8 mouse cellular contexts compared by ENCODE assay signal in genomic region chr4:95053041-95053790, GRCm38 (mm10). TPM values are rescaled to one million over a fixed set of nuclear protein-coding genes. Genes with fewer than 3 reads are reported as not detected.
DNase-seq lines count a peak whose midpoint lies in the region; ATAC-seq and TF ChIP-seq lines count a peak whose summit lies in the region.

No protein-coding gene starts in this region.

- H3K27me3 ChIP-seq in CH12.LX (replicated peaks): no peaks in the 10 kb centered on the region
- no peaks in the 10 kb centered on the region for H3K27me3 ChIP-seq in forebrain, embryonic 11.5 days (ENCODE audit: control insufficient read depth, insufficient read depth, low read length)
- H3K27me3 ChIP-seq in heart, embryonic 16.5 days (ENCODE audit: control insufficient read depth, insufficient read depth, low read length): no peaks in the 10 kb centered on the region
- H3K27me3 ChIP-seq in liver, embryonic 13.5 days: peaks cover 61% of the 10 kb centered on the region
- no peaks in the 10 kb centered on the region for H3K27me3 ChIP-seq in stomach, embryonic 14.5 days (ENCODE audit: control insufficient read depth, insufficient read depth, low read length)

- H3K9ac ChIP-seq in CH12.LX (ENCODE audit: insufficient read depth, low read depth): peak overlapping the region; percentile 78
- peak overlapping the region; percentile 72 for H3K9ac ChIP-seq in forebrain, embryonic 11.5 days (ENCODE audit: low read length)
- H3K9ac ChIP-seq in heart, embryonic 16.5 days (ENCODE audit: low read length): peak overlapping the region; percentile 93
- H3K9ac ChIP-seq in liver, embryonic 13.5 days: peak overlapping the region; percentile 77
- peak overlapping the region; percentile 84 for H3K9ac ChIP-seq in stomach, embryonic 14.5 days (replicated peaks; ENCODE audit: low read depth, low read length)

- ATAC-seq in forebrain, embryonic 11.5 days (replicated peaks; ENCODE audit: low FRiP score): peak; percentile 49
- peak; percentile 43 for ATAC-seq in heart, embryonic 16.5 days (replicated peaks; ENCODE audit: extremely low read depth, insufficient read depth, low FRiP score)
- ATAC-seq in liver, embryonic 13.5 days (ENCODE audit: low read depth): peak; percentile 33
- peak; percentile 59 for ATAC-seq in stomach, embryonic 14.5 days (ENCODE audit: insufficient number of reproducible peaks, insufficient read depth, low FRiP score, low read depth)

- peak; percentile 97 for TF ChIP-seq RAD21 in CH12.LX (IDR thresholded peaks at IDR 0.05; ENCODE audit: low read depth, low read length)

- H3K9me3 ChIP-seq in CH12.LX (replicated peaks; ENCODE audit: low read length): no peaks in the 10 kb centered on the region
- H3K9me3 ChIP-seq in forebrain, embryonic 11.5 days (ENCODE audit: control insufficient read depth, low read length): no peaks in the 10 kb centered on the region
- no peaks in the 10 kb centered on the region for H3K9me3 ChIP-seq in heart, embryonic 16.5 days (replicated peaks; ENCODE audit: control insufficient read depth, low read length)
- no peaks in the 10 kb centered on the region for H3K9me3 ChIP-seq in liver, embryonic 13.5 days (replicated peaks)
- H3K9me3 ChIP-seq in stomach, embryonic 14.5 days (ENCODE audit: control insufficient read depth, low read depth, low read length): no peaks in the 10 kb centered on the region

- H3K27ac ChIP-seq in CH12.LX (ENCODE audit: insufficient read depth, low read depth): peak overlapping the region; percentile 83
- H3K27ac ChIP-seq in forebrain, embryonic 11.5 days (ENCODE audit: low read depth, low read length): peak overlapping the region; percentile 96
- peak overlapping the region; percentile 100 for H3K27ac ChIP-seq in heart, embryonic 16.5 days (ENCODE audit: low read length)
- H3K27ac ChIP-seq in liver, embryonic 13.5 days: peak overlapping the region; percentile 81
- H3K27ac ChIP-seq in stomach, embryonic 14.5 days (ENCODE audit: low read length): peak overlapping the region; percentile 100

- no peak; the same call in 1 of the 2 replicates for TF ChIP-seq POLR2A in CH12.LX (IDR thresholded peaks at IDR 0.05; ENCODE audit: low read depth, low read length)

- H3K79me2 ChIP-seq in CH12.LX (replicated peaks; ENCODE audit: control insufficient read depth, extremely low read depth, insufficient read depth, poor library complexity, severe bottlenecking): peaks cover 18% of the 10 kb centered on the region

- peaks cover 0 to 23% of the 10 kb centered on the region in 2 experiments; a peak in 3 of 4 replicates for H3K4me1 ChIP-seq in CH12.LX (ENCODE audit: control insufficient read depth in 1 of 2, insufficient read depth in 2 of 2)
- peaks cover 11% of the 10 kb centered on the region for H3K4me1 ChIP-seq in forebrain, embryonic 11.5 days (replicated peaks; ENCODE audit: control insufficient read depth, insufficient read depth, low read length)
- H3K4me1 ChIP-seq in heart, embryonic 16.5 days (ENCODE audit: control insufficient read depth, insufficient read depth, low read length): peaks cover 18% of the 10 kb centered on the region
- H3K4me1 ChIP-seq in liver, embryonic 13.5 days (replicated peaks): peaks cover 29% of the 10 kb centered on the region
- peaks cover 24% of the 10 kb centered on the region for H3K4me1 ChIP-seq in stomach, embryonic 14.5 days (ENCODE audit: control insufficient read depth, insufficient read depth, low read length)

- no peak for TF ChIP-seq EP300 in CH12.LX (IDR thresholded peaks at IDR 0.05; ENCODE audit: low read length)

- in situ Hi-C loops in CH12.LX (cut with MboI; ENCODE audit: low pct_ligation_motif_present, low pct_unique_long_range_greater_than_20kb, low sequenced_read_pairs): loop anchor here (5.0 to 25.0 kb wide), 4 partner anchors 112 to 814 kb away; partner anchors contain the start of gene Fggy

- peak overlapping the region; percentile 76 for H3K4me2 ChIP-seq in CH12.LX (ENCODE audit: insufficient read depth, low read depth, poor library complexity, severe bottlenecking)
- peak overlapping the region; percentile 91 for H3K4me2 ChIP-seq in forebrain, embryonic 11.5 days (ENCODE audit: low read depth, low read length, severe bottlenecking)
- peak overlapping the region; percentile 89 for H3K4me2 ChIP-seq in heart, embryonic 16.5 days (ENCODE audit: low read depth, low read length)
- H3K4me2 ChIP-seq in liver, embryonic 13.5 days: peak overlapping the region; percentile 90
- peak overlapping the region; percentile 76 for H3K4me2 ChIP-seq in stomach, embryonic 14.5 days (replicated peaks; ENCODE audit: low read depth, low read length)

- dilution Hi-C loops in CH12.LX (cut with MboI; ENCODE audit: extremely low pct_ligation_motif_present, extremely low pct_unique_long_range_greater_than_20kb, low sequenced_read_pairs): no loop called here

- peak; percentile 25 to 85; a peak in 3 of 4 replicates for TF ChIP-seq CTCF in CH12.LX (conservative IDR thresholded peaks at IDR 0.05 in 1 of 2, IDR thresholded peaks at IDR 0.05 in 1 of 2; ENCODE audit: low read depth in 2 of 2, low read length in 2 of 2)

- WGBS in forebrain, embryonic 11.5 days: under 1% methylated on average over 29 of the region's 29 CpGs
- WGBS in heart, embryonic 16.5 days: under 1% methylated on average over 29 of the region's 29 CpGs
- whole genome bisulfite sequencing in liver, embryonic 13.5 days (ENCODE audit: insufficient replicate concordance): under 1% methylated on average over 29 of the region's 29 CpGs
- under 1% methylated on average over 29 of the region's 29 CpGs for WGBS in stomach, embryonic 14.5 days

- H3K4me3 ChIP-seq in CH12.LX (replicated peaks in 1 of 3; ENCODE audit: low read depth in 2 of 3, low read length in 2 of 3, poor library complexity in 1 of 3): peak overlapping the region; percentile 73 to 88 (median 74)
- H3K4me3 ChIP-seq in forebrain, embryonic 11.5 days (ENCODE audit: low read depth, low read length): peak overlapping the region; percentile 89
- H3K4me3 ChIP-seq in heart, embryonic 16.5 days (ENCODE audit: low read length): peak overlapping the region; percentile 91
- H3K4me3 ChIP-seq in liver, embryonic 13.5 days (replicated peaks): peak overlapping the region; percentile 66
- H3K4me3 ChIP-seq in stomach, embryonic 14.5 days (ENCODE audit: low read depth, low read length): peak overlapping the region; percentile 97

- peak; percentile 97 for DNase-seq in CH12.LX (ENCODE audit: extremely low read depth)
- peak; percentile 79 for DNase-seq in c-Kit-positive CD71-positive TER-119-negative erythroid progenitor cells, embryonic 14.5 days (ENCODE audit: low read depth)
- peak; percentile 93 for DNase-seq in forebrain, embryonic 11.5 days (ENCODE audit: low spot score)
- DNase-seq in kidney, postnatal 25 days: peak; percentile 95 to 97
- DNase-seq in liver, embryonic 13.5 days: peak; percentile 75
- DNase-seq in natural killer cell, adult 2 months (ENCODE audit: low spot score in 2 of 2): peak; percentile 86 to 91

- H3K36me3 ChIP-seq in CH12.LX (replicated peaks in 1 of 2; ENCODE audit: control insufficient read depth in 1 of 2, insufficient read depth in 1 of 2, low read length in 1 of 2): peaks cover 0 to 8% of the 10 kb centered on the region in 2 experiments
- no peaks in the 10 kb centered on the region for H3K36me3 ChIP-seq in forebrain, embryonic 11.5 days (ENCODE audit: control insufficient read depth, insufficient read depth, low read length)
- no peaks in the 10 kb centered on the region for H3K36me3 ChIP-seq in heart, embryonic 16.5 days (ENCODE audit: control insufficient read depth, insufficient read depth)
- H3K36me3 ChIP-seq in liver, embryonic 13.5 days: no peaks in the 10 kb centered on the region
- no peaks in the 10 kb centered on the region for H3K36me3 ChIP-seq in stomach, embryonic 14.5 days (ENCODE audit: control insufficient read depth, insufficient read depth, low read length)

TF ChIP-seq in CH12.LX, 34 proteins besides CTCF, POLR2A, EP300 and RAD21 (continues in another document):
- TF ChIP-seq JUND (conservative IDR thresholded peaks at IDR 0.05; ENCODE audit: low read depth, low read length) (no peak; the same call in 1 of the 2 replicates), MXI1 (IDR thresholded peaks at IDR 0.05; ENCODE audit: low read depth, low read length) (no peak; the same call in 1 of the 2 replicates), GABPA (IDR thresholded peaks at IDR 0.05; ENCODE audit: insufficient replicate concordance, low read depth, low read length) (no peak), CHD1 (IDR thresholded peaks at IDR 0.05; ENCODE audit: low read depth, low read length) (0 out of 2 replicates have a peak, but pooled peaks have one; percentile 3), SMC3 (IDR thresholded peaks at IDR 0.05; ENCODE audit: low read depth, low read length) (peak; percentile 80), BHLHE40 (IDR thresholded peaks at IDR 0.05; ENCODE audit: low read depth, low read length) (peak; percentile 65), ELF1 (IDR thresholded peaks at IDR 0.05; ENCODE audit: low read depth, low read length) (no peak; the same call in 1 of the 2 replicates), PAX5 (IDR thresholded peaks at IDR 0.05; ENCODE audit: low read length) (no peak; the same call in 1 of the 2 replicates), TCF12 (IDR thresholded peaks at IDR 0.05; ENCODE audit: low read depth, low read length) (peak; percentile 63), NELFE (IDR thresholded peaks at IDR 0.05; ENCODE audit: low read depth, low read length) (0 out of 2 replicates have a peak, but pooled peaks have one; percentile 19), UBTF (IDR thresholded peaks at IDR 0.05; ENCODE audit: low read depth, low read length) (0 out of 2 replicates have a peak, but pooled peaks have one; percentile 52), NRF1 (IDR thresholded peaks at IDR 0.05; ENCODE audit: low read depth, low read length) (peak; percentile 83), RCOR1 (conservative IDR thresholded peaks at IDR 0.05; ENCODE audit: low read depth, low read length) (peak; percentile 18; the same call in 1 of the 2 replicates), SIN3A (IDR thresholded peaks at IDR 0.05; ENCODE audit: low read length) (0 out of 2 replicates have a peak, but pooled peaks have one; percentile 57), ZC3H11A (IDR thresholded peaks at IDR 0.05; ENCODE audit: low read depth, low read length) (peak; percentile 36), MAX (IDR thresholded peaks at IDR 0.05; ENCODE audit: low read length) (peak; percentile 52), ETS1 (conservative IDR thresholded peaks at IDR 0.05; ENCODE audit: low read depth, low read length) (peak; percentile 60; the same call in 1 of the 2 replicates)

RNA-seq across cellular contexts. Expression of gene Jun, which starts 1.2 kb away (rescaled TPM):
- total RNA-seq in CH12.LX (2012; rRNA removed) (14.4 and 15.0 TPM in 2 replicates), CH12.LX (2014; rRNA removed) (6.1 and 7.2 TPM in 2 replicates)
- 10.4 and 11.1 TPM in 2 replicates for polyA plus RNA-seq in CH12.LX (2012; ENCODE audit: insufficient read length, low read depth)
- 60.7 and 62.7 TPM in 2 replicates for polyA plus RNA-seq in forebrain, embryonic 11.5 days (2014; fragmentation: Nextera tagmentation; extraction: Ambion mirVana)
- polyA plus RNA-seq in heart, embryonic 16.5 days (2015; fragmentation: Nextera tagmentation; extraction: Ambion mirVana): 72.0 and 81.5 TPM in 2 replicates
- polyA plus RNA-seq in liver, embryonic 13.5 days (2015; fragmentation: Nextera tagmentation; extraction: Ambion mirVana): 5.9 and 6.4 TPM in 2 replicates
- 55.1 and 62.7 TPM in 2 replicates for polyA plus RNA-seq in stomach, embryonic 14.5 days (2014; fragmentation: Nextera tagmentation; extraction: Ambion mirVana)

Comparison
In these comparisons a context has a peak if more than half of its experiments do, and no peak if none do; other contexts are left out.
1. Peak in every context shown above with its lines: DNase-seq, ATAC-seq, H3K4me3 ChIP-seq and H3K27ac ChIP-seq.